Mouse (Mus musculus) liver, postnatal 0 days (tissue): Measurements from ENCODE around the gene Rhov. TPM values are rescaled to one million over a fixed set of nuclear protein-coding genes. Genes with fewer than 3 reads are reported as not detected.

Experiments used
- ATAC-seq: fragments of 200-750 bp; cut with Nextera tagmentation; 2 replicates; pipeline ENCODE4 v1.8.0; 2017; ENCODE audit warnings: mild to moderate bottlenecking, moderate library complexity
- DNase-seq: peaks from one replicate; pipeline ENCODE4 v3.0.0-alpha.2; 2016
- H3K27ac ChIP-seq: fragments of 300-500 bp; sonication (generic); 2 replicates; pipeline ENCODE4 v1.5.1; 2014; ENCODE audit warnings: antibody characterized with exemption, moderate library complexity, mild to moderate bottlenecking, low read depth
- H3K27me3 ChIP-seq: fragments of 300-500 bp; sonication (generic); 2 replicates; pipeline ENCODE4 v1.6.1; 2014; ENCODE audit warnings: low read length, control low read depth, mixed read lengths; ENCODE audit not compliant: insufficient read depth
- H3K36me3 ChIP-seq: fragments of 300-500 bp; sonication (generic); replicated peaks from 2 replicates; pipeline ENCODE4 v1.6.1; 2014; ENCODE audit warnings: mild to moderate bottlenecking, control low read depth, low read length, moderate library complexity, mixed read lengths; ENCODE audit not compliant: insufficient read depth
- H3K4me1 ChIP-seq: fragments of 300-500 bp; sonication (generic); 2 replicates; pipeline ENCODE4 v1.6.1; 2014; ENCODE audit warnings: antibody characterized with exemption, mild to moderate bottlenecking, control low read depth; ENCODE audit not compliant: insufficient read depth
- H3K4me2 ChIP-seq: fragments of 300-500 bp; sonication (generic); 2 replicates; pipeline ENCODE4 v1.6.1; 2014; ENCODE audit warnings: low read depth, mild to moderate bottlenecking, low read length, moderate library complexity, mixed read lengths
- H3K4me3 ChIP-seq: fragments of 300-500 bp; sonication (generic); 2 replicates; pipeline ENCODE4 v1.5.1; 2014; ENCODE audit warnings: low read depth, low read length
- H3K9ac ChIP-seq: fragments of 300-500 bp; sonication (generic); replicated peaks from 2 replicates; pipeline ENCODE4 v1.6.1; 2014; ENCODE audit warnings: mild to moderate bottlenecking, moderate library complexity
- H3K9me3 ChIP-seq: fragments of 300-500 bp; sonication (generic); 2 replicates; pipeline ENCODE4 v1.6.1; 2016; ENCODE audit warnings: mild to moderate bottlenecking, control low read depth, low read length, mixed read lengths
- CTCF ChIP-seq: sonication (generic); IDR thresholded peaks from 2 replicates; pipeline ENCODE4 v1.5.1; 2016; ENCODE audit warnings: antibody characterized with exemption, low read depth
- EP300 ChIP-seq: IDR thresholded peaks from 2 replicates; pipeline ENCODE4 v1.6.1; 2016; ENCODE audit warnings: antibody characterized with exemption, low read depth, mild to moderate bottlenecking
- WGBS: fragments of 180-500 bp; shearing (Covaris S2); extraction: QIAGEN DNeasy Blood & Tissue Kit; methylation state at CpG from one replicate; pipeline ENCODE4 v1.1.7; 2014; ENCODE audit not compliant: insufficient replicate concordance; 5-methylcytosine and 5-hydroxymethylcytosine counted together
- polyA plus RNA-seq: library from polyadenylated mRNA; unstranded; fragments of >200 nt; fragmentation: Nextera tagmentation; extraction: Ambion mirVana; gene quantifications from 2 replicates; pipeline ENCODE4 v1.2.1, GENCODE M21; 2015

Gene Rhov
- polyA plus RNA-seq, 1 experiment from 2014 or later: not detected

DNA sequence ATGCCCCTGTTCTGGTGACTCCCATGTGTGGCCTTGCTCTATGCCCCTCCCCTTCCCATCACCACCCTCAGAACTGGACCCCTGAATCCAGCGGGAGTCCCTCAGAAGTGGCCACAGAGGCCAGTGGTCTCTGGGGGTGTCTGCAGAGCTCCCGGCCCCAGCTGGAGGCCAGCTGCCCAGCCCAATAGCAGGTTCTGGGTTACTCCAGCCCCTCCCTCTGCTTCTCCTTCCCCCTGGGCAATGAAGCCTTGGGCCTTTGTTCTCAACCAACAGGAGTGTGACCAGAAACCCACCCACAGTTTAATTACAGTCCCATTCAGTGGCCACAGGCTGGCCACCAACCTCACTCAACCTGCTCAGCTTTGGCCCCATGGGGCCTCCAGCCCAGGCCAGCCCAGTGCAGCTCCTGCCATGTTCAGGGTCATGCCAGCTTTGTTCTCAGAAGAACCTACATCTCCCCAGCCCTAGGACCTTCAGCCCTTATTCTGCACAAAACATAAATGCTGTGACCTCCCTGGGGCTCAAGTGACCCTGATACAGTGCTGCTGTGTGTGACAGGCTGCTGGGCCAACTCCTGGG is 41.4 kb upstream of the Rhov start:
- ATAC-seq (no peak), DNase-seq (peak; percentile 13)
- Histone ChIP-seq H3K4me2 (no peak overlapping the region), H3K9ac (no peak overlapping the region), H3K9me3 (peaks cover 4% of the 10 kb centered on the region; the same call in 1 of the 2 replicates), H3K36me3 (no peaks in the 10 kb centered on the region), H3K27me3 (no peaks in the 10 kb centered on the region), H3K4me1 (peaks cover 3% of the 10 kb centered on the region; the same call in 1 of the 2 replicates), H3K27ac (no peak overlapping the region), H3K4me3 (no peak overlapping the region)
- TF ChIP-seq EP300 (no peak), CTCF (no peak)
- WGBS: 83% methylated on average over 2 of the region's 2 CpGs

DNA sequence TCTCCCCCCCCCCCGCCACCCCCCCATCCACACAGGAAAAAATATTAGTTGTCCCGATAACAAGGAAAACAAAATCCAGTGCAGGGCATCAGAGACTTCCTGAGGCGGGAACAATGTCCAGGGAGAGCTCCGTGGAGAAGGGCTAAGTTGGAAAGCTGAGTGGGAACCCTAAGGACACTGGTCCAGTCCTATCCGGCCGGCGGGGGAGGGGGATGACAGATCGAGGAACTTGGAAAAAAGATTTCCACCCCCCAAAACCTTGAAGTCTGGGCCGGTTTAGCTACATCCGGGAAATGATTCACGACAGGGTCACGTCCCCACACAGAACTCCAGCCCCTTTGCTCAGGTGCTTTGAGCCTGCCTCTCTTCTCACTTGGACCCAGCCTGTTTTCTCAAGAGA is 40.5 kb upstream of the Rhov start:
- Histone ChIP-seq H3K4me3 (no peak overlapping the region), H3K9ac (no peak overlapping the region), H3K4me1 (peaks cover 3% of the 10 kb centered on the region; the same call in 1 of the 2 replicates), H3K9me3 (peaks cover 4% of the 10 kb centered on the region; the same call in 1 of the 2 replicates), H3K4me2 (no peak overlapping the region), H3K27me3 (no peaks in the 10 kb centered on the region), H3K27ac (0 out of 2 replicates have a peak overlapping the region, but pooled peaks have one; percentile 41), H3K36me3 (no peaks in the 10 kb centered on the region)
- ATAC-seq (peak; percentile 56), DNase-seq (peak; percentile 38)
- 56% methylated on average over 12 of the region's 12 CpGs for WGBS
- no peak for TF ChIP-seq EP300
- no peak for TF ChIP-seq CTCF

DNA sequence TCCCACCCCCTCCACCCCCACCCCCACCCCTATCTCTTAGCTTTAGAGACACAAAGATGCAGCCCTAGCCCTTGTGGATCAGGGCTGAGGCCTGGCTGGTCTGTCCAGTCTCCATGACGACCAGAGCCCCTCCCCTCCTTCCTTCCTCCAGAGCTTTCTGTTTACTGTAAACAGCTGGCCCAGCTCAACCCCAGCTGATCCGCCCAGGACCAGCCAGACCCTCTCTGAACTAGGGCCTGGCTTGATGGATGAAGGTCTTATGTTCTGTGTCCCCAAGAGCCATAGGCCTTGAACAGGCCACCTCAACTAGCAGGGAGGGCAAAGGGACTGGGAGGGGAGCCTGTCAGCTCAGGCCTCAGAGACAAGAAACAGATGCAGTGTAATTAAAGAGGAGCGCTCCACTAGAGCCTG is 33.7 kb upstream of the Rhov start:
- H3K4me3 ChIP-seq: no peak overlapping the region
- no peak for TF ChIP-seq CTCF
- no peak for TF ChIP-seq EP300
- no peak for ATAC-seq
- peak overlapping the region; percentile 49; the same call in 1 of the 2 replicates for H3K27ac ChIP-seq
- H3K4me1 ChIP-seq: peaks cover 20% of the 10 kb centered on the region
- DNase-seq: no peak
- H3K36me3 ChIP-seq: no peaks in the 10 kb centered on the region
- 42% methylated on average over 3 of the region's 3 CpGs for WGBS
- H3K4me2 ChIP-seq: no peak overlapping the region
- H3K9ac ChIP-seq: no peak overlapping the region
- H3K9me3 ChIP-seq: no peaks in the 10 kb centered on the region
- H3K27me3 ChIP-seq: no peaks in the 10 kb centered on the region

DNA sequence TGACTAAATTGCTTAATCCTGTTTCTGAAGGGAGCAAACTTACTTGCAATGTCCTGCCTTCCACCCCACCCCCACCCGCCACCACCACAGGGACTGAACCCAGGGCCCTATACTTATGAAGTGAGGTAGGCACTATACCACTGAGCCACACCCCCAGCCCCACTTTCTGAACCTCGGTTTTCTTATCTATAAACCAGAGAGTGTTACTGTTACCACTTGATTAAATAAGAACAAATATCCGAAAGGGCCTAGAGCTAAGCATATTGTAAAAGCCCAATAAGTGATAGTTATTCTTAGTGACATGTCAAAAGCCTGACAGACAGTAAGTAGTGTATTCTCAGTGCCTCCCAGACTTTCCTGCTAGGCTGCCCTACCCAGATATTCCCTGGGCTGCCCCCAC is 33.3 kb upstream of the Rhov start:
- H3K4me1 ChIP-seq: peaks cover 22% of the 10 kb centered on the region
- no peak overlapping the region for H3K27ac ChIP-seq
- no peak overlapping the region for H3K4me2 ChIP-seq
- H3K9me3 ChIP-seq: no peaks in the 10 kb centered on the region
- DNase-seq (no peak), ATAC-seq (peak; percentile 1; the same call in 1 of the 2 replicates)
- H3K36me3 ChIP-seq: no peaks in the 10 kb centered on the region
- WGBS: 34% methylated on average over 3 of the region's 3 CpGs
- H3K9ac ChIP-seq: no peak overlapping the region
- no peak overlapping the region for H3K4me3 ChIP-seq
- H3K27me3 ChIP-seq: no peaks in the 10 kb centered on the region
- TF ChIP-seq EP300 (no peak), CTCF (no peak)

DNA sequence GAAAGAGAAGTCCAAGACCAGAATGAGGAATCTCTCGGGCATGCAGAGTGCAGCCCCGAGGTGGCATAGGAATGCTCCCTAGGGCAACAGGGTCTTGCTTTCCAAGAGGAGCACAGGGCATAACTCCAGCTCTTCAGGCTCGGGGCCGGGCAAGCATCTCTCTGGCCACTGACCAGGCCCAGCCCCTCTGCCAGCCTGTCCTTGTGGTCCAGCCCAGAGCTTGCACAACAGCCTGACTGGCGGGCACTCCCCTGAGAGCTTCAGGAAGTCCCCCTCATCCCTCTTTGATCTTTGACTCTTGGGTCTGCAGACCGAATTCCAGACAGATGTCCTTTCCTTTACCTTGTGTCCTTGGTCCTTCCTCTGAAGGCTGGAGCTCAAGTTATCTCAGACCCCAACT is 31.8 kb upstream of the Rhov start:
- no peak overlapping the region for H3K9ac ChIP-seq
- TF ChIP-seq EP300 (no peak), CTCF (no peak)
- H3K36me3 ChIP-seq: peaks cover under 1% of the 10 kb centered on the region
- H3K4me1 ChIP-seq: peaks cover 25% of the 10 kb centered on the region
- DNase-seq (no peak), ATAC-seq (no peak)
- H3K4me3 ChIP-seq: no peak overlapping the region
- H3K27me3 ChIP-seq: no peaks in the 10 kb centered on the region
- H3K27ac ChIP-seq: no peak overlapping the region
- H3K4me2 ChIP-seq: no peak overlapping the region
- no peaks in the 10 kb centered on the region for H3K9me3 ChIP-seq
- 58% methylated on average over 6 of the region's 6 CpGs for WGBS

DNA sequence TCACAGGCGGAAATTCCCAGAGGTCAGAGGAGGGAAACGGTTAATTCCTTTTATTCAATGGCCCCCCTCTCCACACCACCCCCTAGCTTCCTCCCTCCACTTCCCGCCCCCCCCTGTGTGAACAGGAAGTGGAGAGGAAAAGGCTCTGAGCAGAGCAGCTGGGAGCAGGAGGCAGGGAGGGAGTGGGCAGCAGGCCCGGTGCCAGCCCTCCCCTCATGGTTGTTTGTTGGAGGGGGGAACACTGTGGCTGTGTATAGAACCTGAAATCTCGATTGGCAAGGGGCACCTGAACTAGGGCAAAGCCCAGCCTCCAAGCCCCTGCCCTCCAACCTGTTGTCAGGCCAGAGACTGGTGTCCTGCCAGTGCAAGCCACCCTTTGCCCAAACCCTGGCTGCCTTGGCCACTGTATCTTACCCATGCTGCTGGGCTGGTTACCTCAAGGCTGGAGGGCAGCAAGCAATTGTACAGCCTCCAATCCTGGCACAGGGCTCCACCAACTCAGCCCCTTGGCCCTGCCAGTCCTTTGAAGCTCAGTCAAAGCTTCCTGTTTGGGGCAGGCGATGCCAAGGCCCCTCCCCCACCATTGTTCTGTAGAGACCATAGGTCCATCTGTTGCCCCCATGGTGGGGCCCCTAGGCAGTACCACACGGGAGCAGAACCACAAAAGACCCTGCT is 29.9 kb upstream of the Rhov start:
- peak; percentile 22 for ATAC-seq
- H3K9ac ChIP-seq: peak overlapping the region; percentile 44
- H3K9me3 ChIP-seq: no peaks in the 10 kb centered on the region
- peak overlapping the region; percentile 30; the same call in 1 of the 2 replicates for H3K4me3 ChIP-seq
- 25% methylated on average over 6 of the region's 7 CpGs for WGBS
- peaks cover 28% of the 10 kb centered on the region for H3K4me1 ChIP-seq
- H3K4me2 ChIP-seq: peak overlapping the region; percentile 74
- peaks cover 16% of the 10 kb centered on the region for H3K36me3 ChIP-seq
- H3K27ac ChIP-seq: peak overlapping the region; percentile 78
- DNase-seq: peak; percentile 41
- no peaks in the 10 kb centered on the region for H3K27me3 ChIP-seq
- TF ChIP-seq CTCF (no peak), EP300 (0 out of 2 replicates have a peak, but pooled peaks have one; percentile 1)
